Mouse (Mus musculus) lung, embryonic 14.5 days (tissue): Measurements from ENCODE around the gene Aamp. TPM values are rescaled to one million over a fixed set of nuclear protein-coding genes. Genes with fewer than 3 reads are reported as not detected.
"Not testable (repeated sequence)": the region's sequence is repeated elsewhere in the genome, so short reads cannot be mapped to it uniquely, and the experiment has no call there.

Source experiments
- ATAC-seq: fragments of 200-750 bp; cut with Nextera tagmentation; 2 replicates; pipeline ENCODE4 v1.8.0; 2017; ENCODE audit warnings: mild to moderate bottlenecking, moderate TSS enrichment, moderate library complexity; ENCODE audit not compliant: insufficient read depth
- DNase-seq: peaks from one replicate; pipeline ENCODE4 v3.0.0-alpha.2; 2015
- H3K27ac ChIP-seq: fragments of 300-500 bp; sonication (generic); 2 replicates; pipeline ENCODE4 v1.5.1; 2014; ENCODE audit warnings: low read depth, mild to moderate bottlenecking, moderate library complexity
- H3K27me3 ChIP-seq: fragments of 300-500 bp; sonication (generic); 2 replicates; pipeline ENCODE4 v1.6.1; 2014; ENCODE audit warnings: low read length, control low read depth; ENCODE audit not compliant: insufficient read depth
- H3K36me3 ChIP-seq: fragments of 300-500 bp; sonication (generic); 2 replicates; pipeline ENCODE4 v1.6.1; 2014; ENCODE audit warnings: control low read depth; ENCODE audit not compliant: insufficient read depth
- H3K4me1 ChIP-seq: fragments of 300-500 bp; sonication (generic); 2 replicates; pipeline ENCODE4 v1.6.1; 2014; ENCODE audit warnings: antibody characterized with exemption, control low read depth; ENCODE audit not compliant: insufficient read depth
- H3K4me2 ChIP-seq: fragments of 300-500 bp; sonication (generic); 2 replicates; pipeline ENCODE4 v1.6.1; 2014; ENCODE audit warnings: mild to moderate bottlenecking
- H3K4me3 ChIP-seq: fragments of 300-500 bp; sonication (generic); 2 replicates; pipeline ENCODE4 v1.5.1; 2014; ENCODE audit warnings: low read depth, low read length
- H3K9ac ChIP-seq: fragments of 300-500 bp; sonication (generic); 2 replicates; pipeline ENCODE4 v1.6.1; 2014
- H3K9me3 ChIP-seq: fragments of 300-500 bp; sonication (generic); 2 replicates; pipeline ENCODE4 v1.6.1; 2016; ENCODE audit warnings: low read depth, low read length, control low read depth
- CTCF ChIP-seq: IDR thresholded peaks from 2 replicates; pipeline ENCODE4 v1.5.1; 2016; ENCODE audit warnings: antibody characterized with exemption, low read depth
- WGBS: fragments of 180-500 bp; shearing (Covaris S2); extraction: QIAGEN DNeasy Blood & Tissue Kit; methylation state at CpG from one replicate; pipeline ENCODE4 v1.1.7; 2014; 5-methylcytosine and 5-hydroxymethylcytosine counted together
- polyA plus RNA-seq: library from polyadenylated mRNA; unstranded; fragments of >200 nt; fragmentation: Nextera tagmentation; extraction: Ambion mirVana; gene quantifications from 2 replicates; pipeline ENCODE4 v1.2.1, GENCODE M21; 2014

The Aamp gene
- polyA plus RNA-seq, 1 experiment from 2014 or later = 233 TPM

DNA sequence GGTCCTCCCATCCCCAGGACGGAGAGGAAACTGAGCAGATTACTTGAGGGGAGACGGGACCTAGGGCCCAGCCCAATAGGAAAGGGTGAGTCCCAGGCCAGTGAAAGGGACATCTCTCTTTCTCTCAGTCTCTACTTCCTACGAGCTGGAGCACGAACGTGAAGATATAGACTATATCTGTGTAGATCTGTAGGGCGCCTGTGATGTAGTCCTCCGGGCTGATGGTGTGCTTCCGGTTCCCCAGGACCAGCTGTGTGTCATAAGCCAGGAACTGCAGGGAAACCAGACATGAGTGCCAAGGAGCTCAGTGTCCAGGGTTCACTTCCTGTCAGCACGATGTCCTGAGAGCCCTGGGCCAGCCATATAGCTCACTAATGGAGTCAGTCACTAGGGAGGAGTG, 4.7 kb upstream of the Aamp start:
- H3K4me3 ChIP-seq = no peak overlapping the region
- no peak for TF ChIP-seq CTCF
- H3K27ac ChIP-seq = no peak overlapping the region
- peaks cover 8% of the 10 kb centered on the region for H3K4me1 ChIP-seq
- DNase-seq (no peak), ATAC-seq (no peak)
- no peaks in the 10 kb centered on the region for H3K9me3 ChIP-seq
- H3K36me3 ChIP-seq = peaks cover 63% of the 10 kb centered on the region
- 84% methylated on average over 9 of the region's 9 CpGs for WGBS
- H3K4me2 ChIP-seq = no peak overlapping the region
- H3K9ac ChIP-seq = no peak overlapping the region
- no peaks in the 10 kb centered on the region for H3K27me3 ChIP-seq

DNA sequence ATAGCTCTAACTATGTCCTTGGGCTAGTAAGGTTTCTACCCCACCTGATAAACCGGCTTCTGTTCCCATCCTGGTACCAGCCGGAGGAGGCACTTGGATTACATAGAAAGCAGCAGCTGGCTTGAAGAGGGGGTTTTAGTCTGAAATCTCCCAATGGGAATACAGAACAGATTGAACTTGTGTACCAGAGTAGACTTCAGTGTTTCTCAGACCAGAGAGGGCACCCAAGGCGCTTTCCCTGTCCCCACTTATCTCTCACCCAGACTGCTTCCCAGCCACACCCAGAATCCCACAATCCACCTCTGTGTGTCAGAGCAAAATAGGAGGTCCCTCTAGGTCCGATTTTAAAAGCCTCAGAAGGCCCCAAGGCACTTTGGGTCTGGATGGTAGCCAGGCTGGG, 3.8 kb upstream of the Aamp start:
- Histone ChIP-seq H3K27me3 (no peaks in the 10 kb centered on the region), H3K9ac (no peak overlapping the region), H3K4me2 (no peak overlapping the region), H3K4me1 (peaks cover 6% of the 10 kb centered on the region; the same call in 1 of the 2 replicates), H3K27ac (no peak overlapping the region), H3K4me3 (no peak overlapping the region), H3K9me3 (no peaks in the 10 kb centered on the region), H3K36me3 (peaks cover 60% of the 10 kb centered on the region; the same call in 1 of the 2 replicates)
- ATAC-seq = no peak
- no peak for DNase-seq
- no peak for TF ChIP-seq CTCF
- WGBS = 79% methylated on average over 4 of the region's 4 CpGs

DNA sequence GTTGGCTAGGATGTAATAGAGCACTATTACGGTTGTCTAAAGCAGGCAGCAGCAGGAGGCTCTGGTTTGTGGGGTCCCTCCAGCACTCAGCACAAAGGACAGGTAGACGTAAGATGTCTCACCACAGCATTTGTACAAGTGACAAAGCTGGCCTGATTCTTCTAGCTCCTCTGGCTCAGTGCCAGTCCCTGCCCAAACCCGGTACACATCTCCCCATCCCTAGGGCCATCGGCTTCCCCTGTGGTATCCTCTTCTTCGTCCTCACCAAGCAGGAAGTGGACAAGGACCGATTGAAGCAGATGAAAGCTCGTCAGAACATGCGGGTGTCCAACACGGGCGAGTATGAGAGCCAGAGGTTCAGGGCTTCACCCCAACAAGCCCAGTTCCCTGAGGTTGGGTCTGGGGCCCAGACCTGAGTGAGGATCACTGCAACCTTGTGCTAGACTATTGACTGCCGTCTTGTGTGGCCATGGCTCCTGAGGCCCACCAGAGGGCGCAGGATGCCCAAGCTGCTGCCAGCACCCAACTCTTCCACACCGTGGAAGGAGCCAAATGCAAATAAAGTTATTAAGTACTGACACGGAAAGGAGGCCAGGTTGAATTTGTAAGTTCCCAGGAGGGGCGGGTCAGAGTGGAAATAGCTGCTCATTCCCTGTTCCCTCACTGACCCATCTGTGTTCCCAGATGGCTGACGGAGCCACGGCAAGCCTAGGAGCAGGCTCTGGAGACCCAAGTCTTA, 2.5 kb upstream of the Aamp start:
- not testable (repeated sequence) for H3K4me1 ChIP-seq, DNase-seq, H3K27me3 ChIP-seq, H3K27ac ChIP-seq, ATAC-seq, H3K4me3 ChIP-seq, H3K9ac ChIP-seq, H3K9me3 ChIP-seq, H3K4me2 ChIP-seq
- H3K36me3 ChIP-seq = peaks cover 60% of the 10 kb centered on the region
- 54% methylated on average over 15 of the region's 17 CpGs for WGBS
- TF ChIP-seq CTCF = peak; percentile 55

DNA sequence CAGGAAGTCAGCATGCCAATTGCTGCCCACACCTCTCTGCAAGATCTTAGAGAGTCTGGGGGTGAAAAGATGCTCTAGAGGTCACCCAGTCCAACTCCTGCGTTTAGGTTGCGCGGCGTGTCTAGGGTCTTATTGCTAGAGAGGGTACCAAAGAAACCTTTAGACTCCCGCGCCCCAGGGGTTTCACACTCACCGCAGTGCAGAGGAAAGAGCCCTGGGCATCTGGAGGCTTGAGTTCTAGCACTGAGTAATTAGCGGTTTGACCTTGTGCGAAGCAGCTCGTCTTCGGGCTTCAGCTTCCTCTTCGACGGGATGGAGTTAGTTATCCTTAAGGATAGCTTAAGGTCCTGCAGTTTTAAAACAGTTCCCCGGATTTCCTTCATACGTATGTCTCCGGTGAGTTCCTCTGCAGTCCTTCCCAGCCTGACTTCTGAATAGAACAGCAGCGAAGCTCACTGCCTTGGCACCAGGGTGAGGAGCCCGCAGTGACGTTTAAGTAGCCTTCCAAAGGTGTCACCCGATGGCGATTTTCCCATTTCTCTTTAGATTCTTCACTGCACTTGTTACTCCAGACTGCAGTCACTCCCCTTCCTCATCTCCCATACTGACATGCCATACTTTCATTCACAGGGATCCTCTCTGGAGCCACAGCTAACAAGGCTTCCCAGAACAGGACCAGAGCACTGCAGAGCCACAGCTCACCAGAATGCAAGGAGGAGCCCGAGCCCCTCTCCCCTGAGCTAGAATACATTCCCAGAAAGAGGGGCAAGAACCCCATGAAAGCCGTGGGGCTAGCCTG, 873 bp upstream of the Aamp start:
- 4% methylated on average over 23 of the region's 23 CpGs for WGBS
- no peak overlapping the region for H3K27ac ChIP-seq
- no peak for ATAC-seq

DNA sequence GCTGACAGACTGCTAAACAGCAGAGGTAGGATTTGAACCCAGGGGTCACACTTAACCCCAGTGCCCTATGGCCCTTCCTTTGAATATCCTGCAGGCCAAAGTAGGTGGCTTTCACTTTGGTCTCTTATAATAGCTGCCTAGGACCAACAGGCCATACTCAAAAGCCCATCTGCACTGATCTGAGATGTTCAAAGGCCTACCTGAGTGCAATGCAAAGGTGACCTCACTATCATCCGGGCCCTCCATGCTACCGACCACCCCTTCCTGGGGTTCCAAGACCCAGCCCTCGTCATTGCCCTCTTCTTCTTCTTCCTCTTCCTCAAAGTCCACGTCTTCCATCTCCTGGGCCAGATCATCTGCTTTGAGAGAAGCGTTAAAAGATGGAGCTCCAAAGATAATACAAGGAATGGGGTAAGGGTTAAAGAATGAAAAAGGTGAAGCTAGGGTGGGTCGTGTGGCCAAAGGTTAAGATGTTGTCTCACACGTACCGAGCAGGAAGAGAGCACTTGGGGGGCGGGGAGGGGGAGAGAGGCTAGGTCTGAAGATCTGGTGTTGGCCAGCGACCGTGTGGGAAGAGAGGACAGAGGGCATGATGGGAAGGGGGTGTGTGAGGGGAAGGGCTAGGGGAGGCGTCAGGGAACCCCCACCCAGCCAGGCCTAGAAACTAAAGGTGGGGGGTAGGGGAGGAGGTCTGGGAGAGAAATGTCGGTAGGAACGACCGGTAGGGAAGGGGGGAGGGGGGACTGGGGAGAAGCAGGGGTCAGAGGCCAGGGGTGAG, 663 bp downstream of the Aamp start:
- H3K9ac ChIP-seq = peak overlapping the region; percentile 70
- peaks cover 61% of the 10 kb centered on the region for H3K36me3 ChIP-seq
- ATAC-seq = peak; percentile 64
- H3K27ac ChIP-seq = 0 out of 2 replicates have a peak overlapping the region, but pooled peaks have one; percentile 58
- H3K4me3 ChIP-seq = peak overlapping the region; percentile 67
- peak; percentile 67 for DNase-seq
- no peaks in the 10 kb centered on the region for H3K9me3 ChIP-seq
- peaks cover 6% of the 10 kb centered on the region; the same call in 1 of the 2 replicates for H3K4me1 ChIP-seq
- 13% methylated on average over 15 of the region's 15 CpGs for WGBS
- peak overlapping the region; percentile 75 for H3K4me2 ChIP-seq
- TF ChIP-seq CTCF = no peak
- H3K27me3 ChIP-seq = no peaks in the 10 kb centered on the region

More for the DNA sequence above, 873 bp upstream of the Aamp start:
- no peak for TF ChIP-seq CTCF
- Histone ChIP-seq H3K4me3 (peak overlapping the region; percentile 67), H3K9me3 (no peaks in the 10 kb centered on the region), H3K36me3 (peaks cover 61% of the 10 kb centered on the region), H3K9ac (peak overlapping the region; percentile 71), H3K4me2 (peak overlapping the region; percentile 68), H3K27me3 (no peaks in the 10 kb centered on the region), H3K4me1 (peaks cover 6% of the 10 kb centered on the region; the same call in 1 of the 2 replicates)
- DNase-seq = no peak

DNA sequence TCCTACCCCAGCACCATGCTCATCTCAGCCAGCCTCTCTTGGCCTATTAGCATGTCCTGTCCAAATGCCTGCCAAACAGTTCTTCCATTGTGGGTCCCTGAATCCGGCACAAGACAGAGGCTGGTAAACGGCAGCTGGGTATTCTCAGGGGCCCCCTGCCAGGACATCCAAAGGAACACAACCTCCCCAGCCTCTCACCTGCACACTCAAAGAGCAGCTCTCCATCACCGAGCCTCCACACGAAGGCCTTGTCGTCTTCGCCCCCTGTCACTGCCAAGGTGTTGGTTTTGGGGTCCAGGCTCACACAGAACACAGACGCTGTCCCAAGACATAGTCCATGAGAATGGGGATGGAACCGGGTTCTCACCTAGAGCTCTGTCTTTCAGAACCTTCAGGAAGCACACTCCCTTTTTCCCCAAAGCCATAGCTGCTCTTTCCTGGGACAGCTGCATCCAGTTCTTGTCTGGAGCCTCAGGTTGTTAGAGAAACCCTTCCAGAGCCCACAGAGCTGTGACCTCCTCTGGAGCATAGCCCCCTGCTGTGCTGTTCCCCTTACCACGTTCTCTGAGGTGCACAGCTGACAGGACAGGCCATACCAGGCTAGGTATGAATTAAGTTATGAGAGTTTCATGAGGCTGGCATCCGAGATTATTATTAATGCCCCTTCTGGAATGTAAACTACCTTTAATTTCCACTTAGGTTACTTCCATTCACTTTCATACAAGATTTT, 1.5 kb downstream of the Aamp start:
- Histone ChIP-seq H3K4me2 (peak overlapping the region; percentile 75), H3K27me3 (no peaks in the 10 kb centered on the region), H3K36me3 (peaks cover 56% of the 10 kb centered on the region), H3K9me3 (no peaks in the 10 kb centered on the region), H3K27ac (no peak overlapping the region), H3K4me1 (peaks cover 6% of the 10 kb centered on the region; the same call in 1 of the 2 replicates), H3K4me3 (no peak overlapping the region), H3K9ac (no peak overlapping the region; the same call in 1 of the 2 replicates)
- WGBS = 83% methylated on average over 10 of the region's 10 CpGs
- TF ChIP-seq CTCF = no peak
- no peak for ATAC-seq
- DNase-seq = no peak
